Mouse (Mus musculus) stomach, embryonic 15.5 days (tissue): ENCODE results near the gene Rbfox1. TPM values are rescaled to one million over a fixed set of nuclear protein-coding genes. Genes with fewer than 3 reads are reported as not detected.
A peak's percentile ranks its signal among the peaks of the same experiment; 100 is the strongest.

ENCODE experiments used
- ATAC-seq: fragments of 200-750 bp; cut with Nextera tagmentation; 2 replicates; pipeline ENCODE4 v1.8.0; 2017; ENCODE audit warnings: low read depth, moderate number of reproducible peaks, moderate TSS enrichment; ENCODE audit not compliant: insufficient read depth, low FRiP score
- H3K27ac ChIP-seq: fragments of 300-500 bp; sonication (generic); 2 replicates; pipeline ENCODE4 v1.5.1; 2015; ENCODE audit warnings: mild to moderate bottlenecking, inconsistent platforms
- H3K27me3 ChIP-seq: fragments of 300-500 bp; sonication (generic); replicated peaks from 2 replicates; pipeline ENCODE4 v1.6.1; 2015; ENCODE audit warnings: inconsistent platforms
- H3K36me3 ChIP-seq: fragments of 300-500 bp; sonication (generic); 2 replicates; pipeline ENCODE4 v1.6.1; 2015; ENCODE audit warnings: inconsistent platforms
- H3K4me1 ChIP-seq: fragments of 300-500 bp; sonication (generic); 2 replicates; pipeline ENCODE4 v1.6.1; 2015; ENCODE audit warnings: inconsistent platforms
- H3K4me2 ChIP-seq: fragments of 300-500 bp; sonication (generic); 2 replicates; pipeline ENCODE4 v1.6.1; 2015; ENCODE audit warnings: mild to moderate bottlenecking, inconsistent platforms
- H3K4me3 ChIP-seq: fragments of 300-500 bp; sonication (generic); replicated peaks from 2 replicates; pipeline ENCODE4 v1.5.1; 2015; ENCODE audit warnings: inconsistent platforms
- H3K9ac ChIP-seq: fragments of 300-500 bp; sonication (generic); 2 replicates; pipeline ENCODE4 v1.6.1; 2015; ENCODE audit warnings: inconsistent platforms
- H3K9me3 ChIP-seq: fragments of 300-500 bp; sonication (generic); 2 replicates; pipeline ENCODE4 v1.6.1; 2016; ENCODE audit warnings: inconsistent platforms
- WGBS: fragments of 180-500 bp; shearing (Covaris S2); methylation state at CpG from one replicate; pipeline ENCODE4 v1.1.7; 2015; 5-methylcytosine and 5-hydroxymethylcytosine counted together
- polyA plus RNA-seq: library from polyadenylated mRNA; unstranded; fragments of >200 nt; fragmentation: Nextera tagmentation; extraction: Ambion mirVana; gene quantifications from 2 replicates; pipeline ENCODE4 v1.2.1, GENCODE M21; 2015

The Rbfox1 gene
- polyA plus RNA-seq, 1 experiment from 2014 or later = 3.5 TPM

DNA sequence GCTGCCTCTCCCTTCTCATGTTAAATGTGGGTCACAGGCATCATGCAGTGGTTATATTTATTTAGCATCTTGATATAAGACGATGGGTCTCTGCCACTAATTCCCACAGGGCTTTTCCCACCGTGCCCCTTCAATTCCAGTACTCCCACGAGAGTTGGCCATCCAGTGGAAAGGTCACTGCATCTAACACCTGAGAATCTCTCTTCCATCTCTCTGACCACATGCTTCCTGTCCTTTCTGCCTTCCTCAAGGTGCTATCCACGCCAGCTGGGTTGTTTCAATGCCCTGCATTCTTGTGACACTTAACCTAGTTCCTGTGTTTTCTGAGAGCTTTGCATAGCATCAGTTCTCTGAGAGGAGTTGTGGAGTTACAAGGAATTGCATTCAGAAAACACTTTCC lies 1112.0 kb downstream of the Rbfox1 start:
- Histone ChIP-seq H3K27ac (no peak overlapping the region), H3K4me3 (no peak overlapping the region), H3K27me3 (no peaks in the 10 kb centered on the region), H3K4me1 (no peaks in the 10 kb centered on the region), H3K9me3 (no peaks in the 10 kb centered on the region), H3K9ac (no peak overlapping the region), H3K4me2 (no peak overlapping the region), H3K36me3 (no peaks in the 10 kb centered on the region)
- WGBS = 46% methylated on average over 4 of the region's 4 CpGs
- ATAC-seq = no peak

DNA sequence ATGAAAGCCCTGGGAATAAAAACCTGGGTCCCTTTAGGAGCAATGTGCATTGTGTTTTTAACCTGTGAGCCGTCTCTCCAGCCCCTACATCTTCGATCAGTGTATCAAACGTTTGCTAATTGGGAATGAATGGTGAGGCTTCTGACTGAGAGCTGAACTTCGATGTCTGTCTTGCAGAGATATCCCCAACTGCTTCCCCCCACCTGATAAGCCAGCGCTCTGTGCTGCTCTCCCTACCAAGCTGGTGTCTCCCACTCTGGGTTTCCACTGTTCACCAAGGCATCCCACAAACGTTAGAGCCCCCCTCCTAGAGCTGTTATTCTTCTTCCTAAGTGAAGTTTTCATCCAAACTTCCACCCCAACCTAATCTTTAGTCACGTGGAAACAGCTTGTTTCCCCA lies 1112.7 kb downstream of the Rbfox1 start:
- H3K27me3 ChIP-seq = no peaks in the 10 kb centered on the region
- no peak overlapping the region for H3K4me3 ChIP-seq
- WGBS = 58% methylated on average over 7 of the region's 7 CpGs
- H3K9me3 ChIP-seq = no peaks in the 10 kb centered on the region
- no peak overlapping the region for H3K9ac ChIP-seq
- H3K36me3 ChIP-seq = no peaks in the 10 kb centered on the region
- H3K4me1 ChIP-seq = no peaks in the 10 kb centered on the region
- no peak for ATAC-seq
- H3K27ac ChIP-seq = no peak overlapping the region
- H3K4me2 ChIP-seq = no peak overlapping the region

DNA sequence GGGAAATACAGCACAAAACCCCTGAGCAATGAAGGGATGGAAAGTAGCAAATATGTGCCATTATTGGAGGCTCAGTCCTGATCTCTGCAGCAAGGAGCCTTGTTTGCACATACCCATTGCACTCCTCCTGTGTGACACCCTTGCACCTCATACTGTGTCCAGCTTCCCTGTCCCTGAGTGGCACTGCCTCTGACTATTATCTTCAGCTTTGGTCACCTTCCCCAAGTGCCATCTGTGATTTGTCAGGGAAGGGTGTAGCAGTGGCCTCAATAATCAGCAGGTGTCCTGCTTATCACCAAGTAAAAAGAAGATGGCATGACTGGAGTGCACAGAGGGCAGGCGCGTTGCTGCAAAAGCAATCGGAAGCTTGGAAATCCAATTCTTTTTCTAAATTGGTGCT lies 1119.4 kb downstream of the Rbfox1 start:
- no peaks in the 10 kb centered on the region for H3K9me3 ChIP-seq
- no peak overlapping the region for H3K27ac ChIP-seq
- ATAC-seq = no peak
- no peaks in the 10 kb centered on the region for H3K36me3 ChIP-seq
- no peaks in the 10 kb centered on the region for H3K27me3 ChIP-seq
- WGBS = 93% methylated on average over 3 of the region's 3 CpGs
- no peak overlapping the region for H3K9ac ChIP-seq
- no peaks in the 10 kb centered on the region for H3K4me1 ChIP-seq
- no peak overlapping the region for H3K4me3 ChIP-seq
- H3K4me2 ChIP-seq = no peak overlapping the region

DNA sequence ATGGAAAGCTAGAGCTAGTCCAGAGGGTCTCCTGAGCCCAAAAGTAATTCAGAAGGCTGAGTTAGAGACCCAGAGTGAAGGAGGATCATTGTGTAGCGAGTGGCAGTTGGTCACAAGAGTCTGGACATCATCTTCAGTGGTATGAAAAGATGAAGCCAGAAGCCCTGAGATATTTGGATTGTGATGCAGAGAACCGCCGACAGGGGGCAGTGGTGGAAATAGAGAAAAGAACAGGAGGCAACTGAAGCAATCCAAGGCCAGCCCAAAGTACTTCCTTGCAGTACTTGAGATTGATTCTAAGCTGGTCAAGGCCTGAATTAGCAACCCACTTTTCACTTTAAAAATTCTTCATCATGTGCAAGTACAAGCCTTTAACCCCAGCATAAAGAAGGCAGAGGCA lies 1120.3 kb downstream of the Rbfox1 start:
- ATAC-seq = no peak

DNA sequence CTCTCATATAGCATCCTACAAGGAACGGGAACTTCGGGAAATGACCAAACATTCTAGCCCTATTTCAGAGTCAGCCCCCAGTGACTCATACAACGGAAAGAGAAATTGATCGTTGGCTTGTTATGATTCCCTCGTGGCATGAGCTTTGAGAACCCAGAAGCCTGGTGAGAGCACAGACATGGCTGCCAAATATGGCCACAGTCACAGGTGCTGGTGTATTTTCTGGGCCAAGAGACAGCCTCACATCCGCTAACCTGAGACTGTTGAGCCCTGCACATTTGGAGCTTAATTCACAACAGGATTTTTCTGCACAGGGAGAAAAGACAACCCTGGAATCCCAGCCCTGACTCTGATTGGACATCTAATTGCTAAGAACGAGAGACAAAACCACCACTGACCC lies 1132.2 kb downstream of the Rbfox1 start:
- H3K27ac ChIP-seq = no peak overlapping the region
- H3K27me3 ChIP-seq = no peaks in the 10 kb centered on the region
- H3K9ac ChIP-seq = no peak overlapping the region
- H3K36me3 ChIP-seq = no peaks in the 10 kb centered on the region
- H3K4me3 ChIP-seq = no peak overlapping the region
- no peak overlapping the region for H3K4me2 ChIP-seq
- no peak for ATAC-seq
- no peaks in the 10 kb centered on the region for H3K4me1 ChIP-seq
- WGBS = 80% methylated on average over 7 of the region's 7 CpGs
- H3K9me3 ChIP-seq = no peaks in the 10 kb centered on the region

More for the DNA sequence above, 1120.3 kb downstream of the Rbfox1 start:
- H3K36me3 ChIP-seq = no peaks in the 10 kb centered on the region
- H3K4me1 ChIP-seq = no peaks in the 10 kb centered on the region
- 17% methylated on average over 3 of the region's 3 CpGs for WGBS
- H3K27ac ChIP-seq = no peak overlapping the region
- H3K9ac ChIP-seq = no peak overlapping the region
- no peaks in the 10 kb centered on the region for H3K27me3 ChIP-seq
- H3K4me2 ChIP-seq = no peak overlapping the region
- H3K4me3 ChIP-seq = no peak overlapping the region
- H3K9me3 ChIP-seq = no peaks in the 10 kb centered on the region

DNA sequence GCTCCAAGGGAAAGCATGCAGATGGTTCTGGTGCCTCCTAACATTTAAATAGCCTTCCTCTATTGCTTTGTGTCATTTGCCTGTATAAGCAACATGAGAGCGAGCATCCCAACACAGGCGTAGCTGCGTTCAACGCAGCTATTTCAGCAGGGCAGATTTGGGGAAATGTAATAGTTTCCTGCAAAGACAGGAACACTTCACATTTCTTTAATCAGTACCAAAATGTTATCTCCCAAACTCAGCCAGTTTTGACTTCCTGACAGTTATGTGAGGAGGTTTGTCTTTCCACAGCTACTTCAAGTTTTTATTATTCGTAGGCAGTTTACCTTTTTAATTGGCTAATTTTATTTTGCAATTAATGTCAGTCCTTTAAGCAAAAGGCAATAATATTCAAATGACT lies 1149.1 kb downstream of the Rbfox1 start:
- Histone ChIP-seq H3K27ac (no peak overlapping the region), H3K4me2 (no peak overlapping the region), H3K9ac (no peak overlapping the region), H3K9me3 (no peaks in the 10 kb centered on the region), H3K36me3 (no peaks in the 10 kb centered on the region), H3K4me1 (no peaks in the 10 kb centered on the region), H3K27me3 (peaks cover 9% of the 10 kb centered on the region; the same call in 1 of the 2 replicates), H3K4me3 (no peak overlapping the region)
- ATAC-seq = no peak
- 82% methylated on average over 5 of the region's 5 CpGs for WGBS

DNA sequence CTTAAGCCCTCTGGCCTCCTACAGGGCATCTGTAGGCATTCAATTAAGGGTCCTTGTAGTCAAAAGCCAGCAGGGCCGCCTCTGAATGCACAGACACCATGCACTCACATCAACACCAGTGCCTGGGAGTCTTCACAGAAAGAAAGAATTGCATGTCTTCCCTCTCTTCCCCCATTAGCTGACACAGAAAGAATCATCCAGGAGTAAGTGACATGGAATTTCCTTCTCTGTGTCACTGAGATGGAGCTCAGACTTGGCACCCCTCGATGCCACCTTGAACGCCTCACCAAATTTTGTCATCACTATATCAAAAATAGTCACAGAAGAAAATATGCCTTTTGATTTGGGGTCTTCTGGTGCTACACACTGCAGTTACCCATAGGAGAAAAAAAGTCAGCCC lies 1151.4 kb downstream of the Rbfox1 start:
- H3K27ac ChIP-seq = no peak overlapping the region
- WGBS = 70% methylated on average over 3 of the region's 3 CpGs
- ATAC-seq = no peak
- no peak overlapping the region for H3K4me3 ChIP-seq
- no peaks in the 10 kb centered on the region for H3K36me3 ChIP-seq
- no peaks in the 10 kb centered on the region for H3K9me3 ChIP-seq
- peaks cover 17% of the 10 kb centered on the region; the same call in 1 of the 2 replicates for H3K27me3 ChIP-seq
- no peak overlapping the region for H3K4me2 ChIP-seq
- H3K9ac ChIP-seq = no peak overlapping the region
- H3K4me1 ChIP-seq = no peaks in the 10 kb centered on the region

DNA sequence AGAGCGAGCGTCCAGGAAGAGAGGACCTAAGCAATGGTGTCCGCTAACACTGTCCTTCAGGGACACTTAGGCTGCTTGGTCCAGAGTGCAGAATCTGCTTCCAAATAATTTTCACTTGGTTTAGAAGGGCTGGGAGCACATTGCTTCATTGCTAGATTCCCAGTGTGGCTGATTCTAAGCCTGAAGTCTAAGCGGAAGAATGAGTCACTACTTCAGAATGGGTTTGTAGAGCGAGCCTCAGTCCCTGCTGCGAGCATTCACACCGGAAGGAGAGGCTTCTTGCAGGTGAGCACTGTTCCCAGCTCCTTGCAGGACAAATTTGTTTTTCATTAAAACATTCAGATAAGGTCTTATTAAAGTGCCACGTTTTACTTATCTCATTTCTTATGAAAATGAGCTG lies 1151.8 kb downstream of the Rbfox1 start:
- H3K27ac ChIP-seq = no peak overlapping the region
- ATAC-seq = no peak
- no peaks in the 10 kb centered on the region for H3K4me1 ChIP-seq
- H3K9ac ChIP-seq = no peak overlapping the region
- H3K27me3 ChIP-seq = peaks cover 17% of the 10 kb centered on the region; the same call in 1 of the 2 replicates
- no peaks in the 10 kb centered on the region for H3K36me3 ChIP-seq
- H3K9me3 ChIP-seq = no peaks in the 10 kb centered on the region
- H3K4me3 ChIP-seq = no peak overlapping the region
- H3K4me2 ChIP-seq = no peak overlapping the region
- WGBS = 50% methylated on average over 8 of the region's 8 CpGs

DNA sequence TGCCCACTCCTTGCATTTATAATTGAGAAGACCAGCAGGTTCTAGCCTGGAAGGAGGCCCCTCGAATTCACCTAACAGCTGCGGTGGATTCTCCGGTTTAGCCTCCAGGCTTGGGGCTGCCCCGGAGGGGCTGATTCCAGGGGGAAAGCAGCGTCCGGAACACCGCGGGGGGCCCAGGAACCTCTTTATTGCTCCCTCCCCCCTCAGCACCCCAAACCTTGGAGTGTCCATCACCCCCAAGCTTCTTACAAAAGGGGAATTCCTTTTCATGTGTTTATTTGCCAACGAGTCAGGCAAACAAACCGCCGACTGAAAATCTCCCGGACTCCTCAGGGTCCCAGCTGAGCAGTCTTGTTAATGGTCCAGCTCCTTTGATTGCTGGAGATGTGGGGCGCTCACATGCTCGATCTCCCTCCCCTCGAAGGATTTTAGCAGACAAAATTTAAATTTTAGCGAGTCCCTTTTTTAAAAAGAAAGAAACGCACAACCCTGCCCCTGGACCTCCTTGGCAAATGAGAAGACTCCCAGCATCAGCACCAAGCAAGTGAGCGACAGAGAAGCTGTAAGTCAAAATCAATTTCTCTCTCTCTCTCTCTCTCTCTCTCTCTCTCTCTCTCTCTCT lies 1153.6 kb downstream of the Rbfox1 start:
- under 1% methylated on average over 18 of the region's 18 CpGs for WGBS
- no peak for ATAC-seq
- H3K9me3 ChIP-seq = no peaks in the 10 kb centered on the region
- H3K4me1 ChIP-seq = no peaks in the 10 kb centered on the region
- H3K27me3 ChIP-seq = peaks cover 17% of the 10 kb centered on the region; the same call in 1 of the 2 replicates
- H3K9ac ChIP-seq = no peak overlapping the region
- no peak overlapping the region for H3K27ac ChIP-seq
- 0 out of 2 replicates have a peak overlapping the region, but pooled peaks have one; percentile 19 for H3K4me3 ChIP-seq
- H3K4me2 ChIP-seq = peak overlapping the region; percentile 41; the same call in 1 of the 2 replicates
- no peaks in the 10 kb centered on the region for H3K36me3 ChIP-seq

DNA sequence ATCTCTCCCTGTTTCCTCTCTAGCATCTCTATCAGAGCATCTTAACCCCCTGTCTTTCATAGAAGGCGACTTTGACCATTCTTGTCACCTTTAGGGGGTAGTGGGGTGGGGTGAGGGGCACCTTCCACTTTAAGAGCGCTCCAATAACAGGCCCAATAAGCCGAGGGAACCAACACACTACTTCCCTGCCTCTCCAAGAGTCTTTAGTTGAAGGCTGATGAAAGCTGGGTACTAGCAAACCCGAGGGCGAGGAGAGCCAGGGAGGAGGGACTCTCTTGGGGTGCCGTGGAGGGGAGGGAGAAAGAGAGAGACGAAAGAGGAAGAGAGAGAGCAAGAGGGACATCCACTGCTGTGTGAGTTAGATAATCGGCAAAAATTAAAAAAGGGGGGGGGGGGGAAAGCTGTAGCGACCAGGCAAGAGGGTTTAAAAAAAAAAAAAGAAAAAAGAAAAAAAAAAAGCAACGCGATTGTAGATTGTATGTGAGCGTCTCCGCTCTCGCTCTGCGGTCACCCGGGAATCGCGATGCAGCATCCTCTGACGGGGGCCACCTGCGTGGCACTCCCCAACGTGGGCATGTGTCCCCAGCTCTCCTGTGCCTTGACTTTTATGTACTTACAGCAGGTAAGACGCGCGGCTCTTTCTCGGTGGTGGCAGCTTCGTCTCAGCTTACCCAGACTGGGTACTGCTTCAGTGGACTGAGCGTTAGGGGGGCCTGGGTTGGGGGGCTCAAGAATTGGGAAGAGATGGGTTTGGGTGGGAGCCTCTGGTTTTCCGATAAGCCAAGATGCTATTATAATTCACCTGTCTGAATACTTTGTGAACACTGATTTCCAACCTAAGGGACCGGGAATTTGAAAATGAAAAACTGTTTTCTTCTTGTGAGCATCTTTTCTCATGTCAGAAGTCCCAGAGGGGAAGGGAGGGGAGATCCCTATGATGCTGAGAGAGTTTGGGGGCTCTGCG lies 1154.5 kb downstream of the Rbfox1 start:
- H3K4me3 ChIP-seq = peak overlapping the region; percentile 14

DNA sequence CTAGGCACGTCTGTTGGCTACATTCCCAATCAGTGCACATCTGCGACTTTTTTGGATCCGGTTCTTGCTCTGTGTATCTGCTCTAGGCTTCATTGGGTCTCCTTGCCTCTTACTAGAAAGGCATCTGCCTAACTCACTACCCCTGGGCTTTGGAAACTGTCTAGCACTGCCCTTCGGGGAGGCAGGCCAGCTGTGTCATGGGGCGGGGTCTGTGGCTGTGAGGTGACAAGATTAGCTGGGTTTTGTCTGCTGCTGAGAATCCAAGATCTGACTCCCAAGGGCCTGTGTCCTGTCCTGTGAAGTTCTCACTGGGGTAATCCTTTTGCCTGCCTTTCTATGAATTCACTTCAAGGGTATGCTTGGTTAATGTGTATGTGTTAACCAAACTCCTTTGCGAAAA lies 1155.5 kb downstream of the Rbfox1 start:
- Histone ChIP-seq H3K4me1 (no peaks in the 10 kb centered on the region), H3K27ac (no peak overlapping the region), H3K27me3 (peaks cover 17% of the 10 kb centered on the region; the same call in 1 of the 2 replicates), H3K9ac (no peak overlapping the region), H3K4me2 (no peak overlapping the region), H3K36me3 (no peaks in the 10 kb centered on the region), H3K9me3 (no peaks in the 10 kb centered on the region), H3K4me3 (no peak overlapping the region)
- ATAC-seq = no peak
- WGBS = 30% methylated on average over 6 of the region's 6 CpGs

More for the DNA sequence above, 1154.5 kb downstream of the Rbfox1 start:
- Histone ChIP-seq H3K9ac (no peak overlapping the region), H3K4me2 (peak overlapping the region; percentile 41), H3K27me3 (peaks cover 17% of the 10 kb centered on the region; the same call in 1 of the 2 replicates), H3K36me3 (no peaks in the 10 kb centered on the region), H3K9me3 (no peaks in the 10 kb centered on the region), H3K27ac (no peak overlapping the region), H3K4me1 (no peaks in the 10 kb centered on the region)
- WGBS = 3% methylated on average over 29 of the region's 30 CpGs
- ATAC-seq = no peak

DNA sequence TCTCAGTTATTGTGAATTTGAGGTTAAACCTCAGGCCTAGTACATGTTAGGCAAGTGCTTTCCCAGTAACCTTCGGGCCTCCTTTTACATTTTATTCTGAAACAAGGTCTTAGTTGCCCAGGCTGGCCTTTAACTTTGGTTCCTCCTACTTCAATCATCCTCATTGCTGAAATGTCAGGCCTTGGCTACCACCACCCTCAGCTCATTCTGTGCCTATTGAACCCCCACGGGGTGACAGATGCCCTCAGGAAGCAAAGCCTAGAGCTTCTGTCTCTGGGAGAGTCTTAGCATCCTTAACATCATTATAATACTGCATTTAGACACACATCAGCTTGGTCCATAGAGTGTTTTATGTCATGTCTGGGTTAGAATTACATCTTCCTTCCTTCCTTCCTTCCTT lies 1162.3 kb downstream of the Rbfox1 start:
- Histone ChIP-seq H3K27ac (no peak overlapping the region), H3K4me1 (0 out of 2 replicates have a peak, but pooled peaks cover 5% of the 10 kb centered on the region), H3K4me3 (no peak overlapping the region), H3K9ac (no peak overlapping the region), H3K9me3 (no peaks in the 10 kb centered on the region), H3K36me3 (no peaks in the 10 kb centered on the region), H3K4me2 (no peak overlapping the region), H3K27me3 (no peaks in the 10 kb centered on the region)
- ATAC-seq = no peak
- WGBS = 73% methylated on average over 2 of the region's 2 CpGs
